Mouse (Mus musculus) brain, embryonic 14.5 days (tissue): ENCODE results near the gene Trmt1. TPM values are rescaled to one million over a fixed set of nuclear protein-coding genes. Genes with fewer than 3 reads are reported as not detected.
A peak's percentile ranks its signal among the peaks of the same experiment; 100 is the strongest.

ENCODE experiments used
- DNase-seq: peaks from one replicate; pipeline ENCODE4 v3.0.0-alpha.2; 2011; ENCODE audit warnings: low read depth
- CTCF ChIP-seq: fragments of 200-500 bp; IDR thresholded peaks from 2 replicates; pipeline ENCODE4 v1.5.1; 2012; ENCODE audit warnings: inconsistent platforms, mild to moderate bottlenecking, moderate library complexity, borderline replicate concordance; ENCODE audit not compliant: insufficient read depth, insufficient read length; ENCODE audit errors: extremely low read depth
- POLR2A ChIP-seq: fragments of 200-500 bp; IDR thresholded peaks from 2 replicates; pipeline ENCODE4 v1.6.1; 2012; ENCODE audit warnings: mild to moderate bottlenecking, inconsistent platforms, borderline replicate concordance; ENCODE audit not compliant: poor library complexity, insufficient read depth, insufficient read length, severe bottlenecking; ENCODE audit errors: extremely low read depth
- polyA plus RNA-seq: library from polyadenylated mRNA; depleted of rRNA; stranded (reverse); fragments of >200 nt; gene quantifications from 2 replicates; pipeline ENCODE4 v1.2.3, GENCODE M21; 2012

The Trmt1 gene
- polyA plus RNA-seq, 1 experiment, result 113 TPM

DNA sequence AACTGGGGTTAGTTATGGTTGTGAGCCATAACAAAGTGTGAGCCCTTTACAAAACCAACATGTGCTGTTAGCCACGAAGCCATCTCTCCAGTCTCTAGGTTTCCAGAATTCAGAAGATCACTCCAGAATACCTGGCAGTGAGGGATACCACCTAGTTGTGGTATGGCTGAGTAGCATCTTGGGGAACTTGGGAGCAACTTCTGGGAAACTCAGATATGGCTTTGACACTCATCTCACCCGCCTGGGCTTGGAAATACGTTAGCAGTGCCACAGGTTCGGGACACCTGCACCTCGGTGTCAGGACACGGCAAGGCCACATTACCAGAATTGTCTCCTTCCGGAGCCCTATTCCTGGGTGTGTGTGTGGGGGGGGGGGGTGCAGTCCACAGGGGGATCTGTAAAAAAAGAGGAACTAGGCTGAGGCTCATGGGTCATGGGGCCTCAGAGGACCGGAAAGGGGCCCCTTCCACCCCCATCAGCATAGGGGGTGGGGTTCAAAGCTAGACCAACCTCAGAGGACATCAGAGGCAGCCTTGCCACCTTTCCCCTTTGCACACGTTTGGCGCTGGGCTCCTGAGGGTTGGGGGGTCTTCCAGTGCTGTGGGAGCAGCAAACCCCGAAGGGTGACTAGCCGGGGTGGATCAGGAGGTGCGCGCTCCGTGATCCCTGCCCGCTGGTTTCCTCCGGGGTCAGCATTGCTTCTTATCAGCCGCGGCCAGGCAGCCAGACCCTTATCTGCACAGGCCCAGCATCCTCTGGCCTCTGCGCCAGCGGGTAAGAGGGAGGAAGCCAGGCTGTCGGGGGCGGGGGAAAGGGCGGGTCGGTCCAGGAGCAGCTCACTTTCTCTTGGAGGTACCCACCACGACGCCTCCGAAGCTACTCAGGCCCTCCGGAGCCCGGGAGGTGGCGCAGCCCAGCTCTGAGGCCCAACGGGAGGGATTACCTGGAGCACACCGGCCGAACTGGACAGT lies 15.1 kb downstream of the Trmt1 start, which contains the start of gene Lyl1:
Gene Lyl1, plus strand, starts transcription at position 517 of the 971 bp plus-strand sequence.
- TF ChIP-seq POLR2A (no peak), CTCF (no peak)
- DNase-seq, result peak; percentile 51

DNA sequence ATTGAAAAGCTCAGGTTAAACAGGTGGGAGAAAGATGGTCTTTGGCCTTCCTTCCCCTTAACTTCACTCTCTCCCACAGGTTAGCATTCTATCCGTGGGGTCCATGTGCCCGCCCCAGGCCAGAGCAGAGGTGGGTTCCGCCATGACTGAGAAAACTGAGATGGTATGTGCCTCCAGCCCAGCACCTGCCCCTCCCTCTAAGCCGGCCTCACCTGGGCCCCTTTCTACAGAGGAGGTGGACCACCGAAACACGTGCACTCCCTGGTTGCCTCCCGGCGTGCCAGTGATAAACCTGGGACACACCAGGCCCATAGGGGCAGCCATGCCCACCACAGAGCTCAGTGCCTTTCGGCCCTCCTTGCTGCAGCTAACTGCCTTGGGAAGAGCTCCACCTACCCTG lies 16.5 kb downstream of the Trmt1 start:
- DNase-seq, result no peak
- TF ChIP-seq CTCF (no peak), POLR2A (no peak)

DNA sequence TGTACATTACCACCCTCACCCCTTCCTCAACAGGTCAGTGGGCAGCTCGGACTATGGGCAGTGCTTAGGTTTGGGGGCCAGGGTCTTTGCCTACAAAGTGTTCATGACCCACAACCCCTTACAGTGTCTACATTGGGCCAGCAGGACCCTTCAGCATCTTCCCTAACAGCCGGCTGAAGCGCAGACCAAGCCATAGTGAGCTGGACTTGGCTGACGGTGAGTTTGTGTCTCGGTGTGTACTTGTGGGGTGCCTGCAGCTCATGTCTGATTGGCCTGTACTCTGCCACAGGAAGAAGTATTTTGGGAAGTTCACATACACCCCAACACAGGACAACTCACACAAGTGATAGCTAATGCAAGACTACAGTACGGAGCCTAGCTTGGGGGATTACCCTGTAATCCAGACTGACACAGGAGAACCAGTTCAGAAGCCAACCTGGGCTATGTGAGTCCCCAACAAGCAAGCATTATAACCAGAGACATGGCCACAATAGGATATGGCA lies 16.9 kb downstream of the Trmt1 start:
- no peak for DNase-seq
- TF ChIP-seq CTCF, result no peak
- TF ChIP-seq POLR2A, result no peak

DNA sequence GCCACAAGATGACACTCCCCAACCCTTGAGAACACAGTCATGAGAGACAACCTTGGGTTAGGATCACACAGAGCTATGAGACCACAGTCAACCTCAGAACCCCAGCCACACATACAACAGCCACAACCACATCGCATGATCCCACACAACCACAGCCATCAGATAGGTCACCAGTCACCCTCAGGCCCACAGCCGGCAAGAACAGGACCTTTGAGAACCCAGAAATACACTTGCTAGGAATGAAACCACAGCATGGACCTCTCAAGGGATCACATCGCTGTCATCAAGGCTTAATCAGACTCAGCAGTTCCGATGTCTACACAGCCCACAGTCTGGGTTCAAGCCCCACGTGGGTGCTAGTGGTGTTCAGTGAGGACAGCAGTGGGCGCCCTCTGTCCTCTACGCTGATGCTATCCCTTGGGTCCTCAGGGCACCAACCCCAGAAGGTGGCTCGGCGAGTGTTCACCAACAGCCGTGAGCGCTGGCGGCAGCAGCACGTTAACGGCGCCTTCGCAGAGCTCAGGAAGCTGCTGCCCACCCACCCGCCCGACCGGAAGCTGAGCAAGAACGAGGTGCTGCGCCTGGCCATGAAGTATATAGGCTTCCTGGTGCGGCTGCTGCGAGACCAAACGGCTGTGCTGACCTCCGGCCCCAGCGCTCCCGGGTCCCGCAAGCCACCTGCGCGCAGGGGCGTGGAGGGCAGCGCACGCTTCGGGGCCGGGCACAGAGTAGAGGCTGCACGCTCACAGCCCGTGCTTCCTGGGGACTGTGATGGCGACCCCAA lies 17.6 kb downstream of the Trmt1 start:
- DNase-seq, result no peak
- no peak for TF ChIP-seq POLR2A
- TF ChIP-seq CTCF, result no peak

DNA sequence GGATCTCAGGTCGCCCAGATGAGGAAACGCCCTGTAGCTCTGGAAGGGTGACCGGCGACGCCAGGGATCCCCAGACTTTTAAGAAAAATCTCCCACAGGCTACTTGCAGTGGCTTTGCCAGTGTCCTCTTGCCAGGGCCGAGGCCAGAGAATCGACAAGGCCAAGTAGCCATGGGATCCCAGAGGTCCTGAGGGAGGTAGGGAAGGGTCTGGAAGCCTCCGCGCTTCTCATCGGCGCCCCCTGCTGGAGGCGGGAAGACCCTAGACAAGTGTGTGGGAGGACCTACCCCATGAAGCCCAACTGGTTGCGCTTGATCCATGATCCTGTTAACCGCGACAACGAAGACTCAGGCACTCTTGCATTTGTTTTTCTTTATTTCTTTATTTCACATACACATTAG lies 18.2 kb downstream of the Trmt1 start:
- TF ChIP-seq POLR2A, result no peak
- peak; percentile 83 for TF ChIP-seq CTCF
- peak; percentile 90 for DNase-seq

DNA sequence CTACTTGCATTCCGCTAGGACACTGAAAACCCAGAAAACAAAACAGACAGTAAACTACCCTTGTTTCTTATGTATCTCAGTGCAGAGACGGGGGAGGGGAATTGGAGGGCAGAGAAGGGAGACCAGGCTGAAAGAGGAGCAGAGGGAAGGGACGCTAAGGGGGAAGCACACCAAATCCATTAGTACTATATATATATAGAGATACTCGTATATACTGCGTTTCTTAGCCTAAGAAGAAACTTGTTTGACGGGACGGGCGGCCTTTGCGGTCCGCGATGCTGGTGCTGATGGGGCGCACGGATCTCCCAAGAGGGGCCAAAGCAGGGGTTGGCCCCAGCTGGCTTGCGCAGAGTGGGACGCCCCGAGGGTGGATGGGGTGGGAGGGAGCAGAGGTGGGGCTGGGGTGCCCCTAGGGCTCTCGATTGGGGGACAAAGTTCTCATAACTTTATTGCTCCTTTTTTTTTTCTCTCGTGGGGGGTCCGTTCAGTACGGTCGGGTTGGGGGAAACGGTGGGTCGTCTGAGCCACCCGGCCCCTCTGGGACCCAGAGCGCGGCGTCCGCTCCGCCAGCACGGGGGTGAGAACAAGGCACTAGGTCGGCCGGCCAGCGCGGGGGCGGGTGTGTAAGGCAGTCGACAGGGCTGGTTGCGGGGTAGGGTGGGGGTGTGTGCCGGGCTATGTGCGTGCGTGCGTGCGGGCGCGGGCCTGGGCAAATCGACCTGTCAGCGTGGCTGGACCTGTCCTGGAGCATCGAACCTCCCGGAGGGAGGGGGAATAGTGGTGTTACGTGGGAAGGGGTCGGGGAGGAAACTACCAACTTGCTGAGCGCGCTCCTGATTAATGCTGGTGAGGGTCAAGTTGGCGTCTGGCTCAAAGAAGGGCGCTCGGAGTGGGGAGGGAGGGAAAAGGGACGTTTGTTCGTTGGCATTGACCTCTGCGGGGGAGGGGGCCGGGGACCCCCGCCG lies 19.0 kb downstream of the Trmt1 start:
- DNase-seq, result peak; percentile 74
- TF ChIP-seq POLR2A (no peak), CTCF (no peak)

DNA sequence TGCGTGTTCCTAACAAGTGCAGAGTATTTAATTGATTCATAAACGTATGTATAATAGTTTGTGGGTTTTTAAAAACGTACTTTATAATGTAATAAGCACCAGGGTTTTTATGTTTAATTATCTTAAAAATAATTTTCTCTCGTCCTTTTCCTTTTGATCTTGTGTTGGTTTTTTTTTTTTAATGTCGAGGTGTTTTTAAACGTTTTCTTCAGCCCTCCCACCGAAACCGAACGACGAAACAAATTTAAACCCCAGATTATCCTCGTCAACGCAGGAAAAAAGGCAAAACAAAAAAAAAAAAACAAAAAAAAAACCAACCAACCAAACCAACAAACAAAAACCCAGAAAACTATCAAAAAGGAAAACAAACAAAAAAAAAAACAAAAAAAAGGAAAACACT lies 19.9 kb downstream of the Trmt1 start:
- no peak for TF ChIP-seq CTCF
- TF ChIP-seq POLR2A, result no peak

DNA sequence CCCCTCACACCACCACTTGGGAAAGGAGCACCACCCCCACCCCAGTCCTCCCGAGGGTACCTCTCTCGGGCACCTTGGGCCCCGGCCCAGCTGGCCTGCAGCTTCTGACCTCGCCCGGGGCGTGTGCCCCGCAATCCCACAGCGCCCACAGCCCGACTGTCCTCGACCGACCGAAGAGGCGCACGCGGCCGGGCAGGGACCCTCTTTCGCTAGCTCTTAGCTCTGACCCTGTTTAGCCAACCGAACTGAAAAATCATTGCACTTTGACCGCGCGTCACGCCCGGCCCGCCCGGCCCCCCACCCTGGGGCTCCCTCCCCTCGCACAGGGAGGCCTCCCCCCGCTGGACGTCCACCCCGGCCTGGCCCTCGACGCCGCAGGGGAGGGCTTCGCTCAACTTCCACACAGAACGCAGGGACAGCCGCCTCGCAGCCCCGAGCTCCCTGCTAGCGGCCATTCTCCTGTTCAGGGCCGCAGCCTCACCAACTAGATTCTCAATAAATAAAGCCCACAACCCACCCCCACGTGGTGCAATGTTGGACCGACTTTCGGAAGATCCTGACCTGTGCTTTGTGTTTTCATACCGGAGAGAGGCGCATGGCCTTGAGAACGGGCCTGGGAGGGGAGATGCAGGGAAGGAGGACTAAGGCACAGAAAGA lies 20.6 kb downstream of the Trmt1 start:
- peak; percentile 64 for DNase-seq
- TF ChIP-seq POLR2A (no peak), CTCF (no peak)

More for the DNA sequence above, 19.9 kb downstream of the Trmt1 start:
- no peak for DNase-seq

DNA sequence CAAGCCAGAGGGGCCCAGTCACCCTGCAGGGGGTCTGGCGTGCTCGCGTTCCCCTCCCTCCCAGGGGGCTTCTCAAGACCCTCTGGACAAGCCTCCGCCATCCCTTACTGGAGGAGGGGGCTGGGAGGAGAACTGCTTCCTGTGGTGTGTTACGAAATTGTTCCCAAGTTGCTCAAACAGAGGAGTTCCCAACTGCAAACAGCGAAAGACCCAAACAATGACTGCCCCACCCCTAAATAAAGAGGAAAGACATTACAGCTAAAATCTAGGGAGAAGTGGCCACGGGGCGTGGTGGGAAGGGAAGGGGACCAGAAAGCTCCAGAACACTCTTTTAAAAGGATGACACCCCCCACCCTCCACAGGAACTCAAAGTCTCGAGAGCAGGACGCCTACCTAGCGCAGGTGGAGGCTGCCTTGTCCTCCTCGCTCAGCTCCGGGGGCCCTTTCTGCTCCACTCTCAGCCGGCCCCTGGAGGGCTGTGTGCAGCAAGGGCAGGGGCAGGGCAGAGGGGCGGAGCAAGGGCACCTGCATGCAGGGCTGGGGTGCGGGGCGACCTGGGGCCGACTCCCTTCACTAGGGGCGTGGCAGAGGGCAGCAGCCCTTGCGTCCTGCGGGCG lies 21.3 kb downstream of the Trmt1 start:
- TF ChIP-seq POLR2A, result no peak
- TF ChIP-seq CTCF, result no peak
- peak; percentile 45 for DNase-seq
